Mouse (Mus musculus) ovary, postnatal 14 days (tissue): ENCODE results near the gene Ddx25.

ENCODE experiments used
- DNase-seq: peaks from one replicate; pipeline ENCODE4 v3.0.0; 2022; ENCODE audit warnings: low spot score

Gene Ddx25

GRCm38 (mm10) chr9:35493733-35494092, 64.6 kb downstream of the Ddx25 start:
- DNase-seq: no peak

- DNase-seq: no peak
These were observed 65.1 kb downstream of the Ddx25 start for GRCm38 (mm10) chr9:35493033-35493732.

GRCm38 (mm10) chr9:35491109-35491866, 67.0 kb downstream of the Ddx25 start:
- DNase-seq: no peak

GRCm38 (mm10) chr9:35488496-35488895, 69.8 kb downstream of the Ddx25 start:
- DNase-seq: no peak
